Mouse (Mus musculus) splenic B cell, adult 2 months (primary cell): ENCODE measurements around the gene Pml.
"Not testable (repeated sequence)": the region's sequence is repeated elsewhere in the genome, so short reads cannot be mapped to it uniquely, and the experiment has no call there.

Experiments used
- DNase-seq: peaks from one replicate; pipeline ENCODE4 v3.0.0-alpha.2; 2011; ENCODE audit warnings: low read depth, low spot score
- H3K27me3 ChIP-seq: 2 replicates; pipeline ENCODE4 v1.6.1; 2012; ENCODE audit warnings: mild to moderate bottlenecking, low read length, moderate library complexity, mixed read lengths; ENCODE audit not compliant: control insufficient read depth, poor library complexity, insufficient read depth, severe bottlenecking
- H3K36me3 ChIP-seq: 2 replicates; pipeline ENCODE4 v1.6.1; 2012; ENCODE audit warnings: mild to moderate bottlenecking, low read length, moderate library complexity, mixed read lengths; ENCODE audit not compliant: control insufficient read depth, poor library complexity, insufficient read depth, severe bottlenecking

The Pml gene

DNA sequence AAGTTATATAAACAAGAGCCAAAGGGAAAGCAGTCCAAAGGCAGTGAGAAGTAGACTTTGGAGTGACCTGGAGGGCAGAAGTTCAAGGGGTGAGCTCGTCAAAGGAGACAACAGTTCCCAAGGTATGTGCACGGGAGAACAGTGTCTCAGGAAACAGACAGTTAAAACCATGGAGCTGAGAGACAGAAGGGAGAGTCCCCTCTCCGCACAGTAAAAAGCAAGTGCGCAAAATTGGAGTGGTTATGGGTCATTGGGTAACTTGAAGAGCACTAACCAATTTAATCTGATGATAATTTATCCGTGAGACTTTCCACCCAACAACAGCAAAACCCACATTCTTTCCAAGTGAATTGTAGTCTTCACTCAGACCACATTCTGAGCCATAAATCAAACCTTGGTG, 26.8 kb upstream of the Pml start:
- H3K27me3 ChIP-seq = no peaks in the 10 kb centered on the region
- no peak for DNase-seq
- no peaks in the 10 kb centered on the region for H3K36me3 ChIP-seq

DNA sequence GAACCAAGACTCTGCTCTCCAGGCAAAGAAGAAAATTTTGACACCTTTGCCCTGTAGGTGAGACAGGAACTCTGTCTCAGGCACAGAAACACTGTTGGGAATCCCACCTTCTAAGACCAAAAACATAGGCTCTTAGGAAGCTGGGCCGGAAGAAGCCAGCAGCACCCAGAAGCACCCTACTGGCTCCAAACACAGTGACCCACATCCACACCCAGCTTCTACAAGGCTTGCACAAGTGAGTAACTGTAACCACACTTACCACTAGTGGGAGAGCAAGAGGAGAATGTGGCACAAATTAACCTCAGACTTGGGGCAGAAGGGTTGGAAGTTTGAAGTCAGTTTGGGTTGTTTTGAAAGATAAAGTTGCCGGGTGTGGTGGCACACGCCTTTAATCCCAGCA, 26.2 kb upstream of the Pml start:
- H3K36me3 ChIP-seq = no peaks in the 10 kb centered on the region
- DNase-seq = peak; percentile 66

DNA sequence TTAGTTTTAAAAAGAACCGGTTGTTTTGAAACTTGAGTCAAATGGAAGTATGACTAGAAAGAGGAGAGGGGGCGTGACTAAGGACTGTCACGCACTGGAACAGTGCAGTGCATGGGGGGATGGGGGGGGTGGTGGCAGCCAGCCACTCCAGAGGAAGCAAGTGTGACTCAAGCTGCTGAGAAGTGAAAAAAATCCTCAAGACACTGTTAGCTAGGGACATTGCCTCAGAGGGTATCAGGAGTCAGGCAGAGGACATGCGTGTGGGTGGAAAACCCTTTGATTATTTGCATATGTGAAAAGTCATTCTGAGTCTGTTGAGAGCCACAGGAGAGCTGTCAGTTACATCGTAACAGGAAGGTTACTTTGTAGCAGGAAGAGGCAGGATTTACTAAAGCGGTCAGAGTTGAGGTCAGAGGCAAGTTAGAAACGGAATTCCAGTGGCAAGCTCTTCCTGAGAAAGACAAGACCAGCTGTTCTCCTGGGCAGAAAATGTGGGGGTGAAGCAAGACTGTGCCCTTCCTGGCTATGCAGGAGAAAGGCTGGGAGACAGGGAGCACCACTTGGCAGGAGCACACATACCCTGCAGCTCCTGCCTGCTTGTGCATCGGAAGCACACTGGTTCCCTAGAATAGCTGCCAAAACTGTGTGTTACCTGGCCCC, 25.7 kb upstream of the Pml start:
- H3K27me3 ChIP-seq = no peaks in the 10 kb centered on the region
- DNase-seq = peak; percentile 92

More for the DNA sequence above, 26.2 kb upstream of the Pml start:
- no peaks in the 10 kb centered on the region for H3K27me3 ChIP-seq

DNA sequence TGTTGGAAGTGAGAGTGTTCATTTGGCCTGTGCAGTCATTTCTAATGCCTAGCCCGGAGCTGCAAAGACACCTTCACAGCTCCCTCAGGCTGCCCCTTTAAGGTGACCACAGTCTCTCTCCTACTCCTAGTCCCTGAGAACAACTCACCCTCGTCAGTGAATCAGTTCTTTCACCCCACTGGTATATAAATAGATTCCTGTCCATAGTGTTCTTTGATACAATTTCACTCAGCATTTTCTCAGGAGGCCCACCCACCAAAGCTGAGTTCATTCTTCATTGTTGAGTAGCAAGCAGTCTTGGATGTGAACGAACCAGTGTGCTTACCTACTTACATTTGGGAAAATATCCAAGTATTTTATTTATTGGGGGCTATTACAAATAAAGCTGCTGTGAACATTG, 25.0 kb upstream of the Pml start:
- DNase-seq = no peak
- Histone ChIP-seq H3K36me3 (no peaks in the 10 kb centered on the region), H3K27me3 (no peaks in the 10 kb centered on the region)

More for the DNA sequence above, 25.7 kb upstream of the Pml start:
- H3K36me3 ChIP-seq = no peaks in the 10 kb centered on the region

DNA sequence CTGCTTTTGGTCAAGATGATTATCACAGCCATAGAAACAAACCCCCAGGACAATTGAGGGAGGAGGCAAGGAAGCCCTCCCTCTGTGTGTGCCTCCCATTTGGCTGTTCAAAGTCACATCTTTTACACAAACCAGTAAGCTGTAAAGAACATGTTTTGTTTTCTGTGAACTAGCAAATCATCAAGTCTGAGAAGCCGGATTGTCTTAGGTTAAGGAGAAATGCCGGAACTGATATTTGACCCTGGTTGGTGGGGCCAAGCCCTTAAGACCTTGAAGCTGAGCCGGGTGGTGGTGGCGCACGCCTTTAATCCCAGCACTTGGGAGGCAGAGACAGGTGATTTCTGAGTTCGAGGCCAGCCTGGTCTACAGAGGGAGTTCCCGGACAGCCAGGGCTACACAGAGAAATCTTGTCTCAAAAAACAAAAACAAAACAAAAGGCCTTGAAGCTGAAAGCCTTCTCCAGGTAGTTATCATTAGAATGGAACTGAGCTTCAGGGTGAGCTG, 24.6 kb upstream of the Pml start:
- no peaks in the 10 kb centered on the region for H3K36me3 ChIP-seq
- H3K27me3 ChIP-seq = no peaks in the 10 kb centered on the region
- no peak for DNase-seq

DNA sequence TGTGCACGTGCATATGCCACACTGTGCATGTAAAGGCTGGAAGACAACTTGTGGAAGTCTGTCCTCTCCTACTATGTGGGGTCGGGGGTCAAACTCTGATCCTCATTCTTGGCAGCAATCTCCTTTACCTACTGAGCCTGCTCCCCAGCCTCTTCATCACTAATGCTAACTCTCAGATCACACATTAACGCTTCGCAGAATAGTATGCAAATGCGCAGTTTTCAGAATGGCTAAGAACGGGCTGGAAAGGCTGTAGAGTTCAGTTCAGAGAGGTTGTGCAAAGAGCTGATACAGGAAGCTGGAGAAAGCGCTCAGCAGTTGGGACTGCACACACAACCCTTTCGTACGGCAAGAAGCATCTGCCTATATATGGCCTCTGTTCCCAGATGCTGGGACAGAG, 23.3 kb upstream of the Pml start:
- Histone ChIP-seq H3K36me3 (no peaks in the 10 kb centered on the region), H3K27me3 (no peaks in the 10 kb centered on the region)
- peak; percentile 79 for DNase-seq

DNA sequence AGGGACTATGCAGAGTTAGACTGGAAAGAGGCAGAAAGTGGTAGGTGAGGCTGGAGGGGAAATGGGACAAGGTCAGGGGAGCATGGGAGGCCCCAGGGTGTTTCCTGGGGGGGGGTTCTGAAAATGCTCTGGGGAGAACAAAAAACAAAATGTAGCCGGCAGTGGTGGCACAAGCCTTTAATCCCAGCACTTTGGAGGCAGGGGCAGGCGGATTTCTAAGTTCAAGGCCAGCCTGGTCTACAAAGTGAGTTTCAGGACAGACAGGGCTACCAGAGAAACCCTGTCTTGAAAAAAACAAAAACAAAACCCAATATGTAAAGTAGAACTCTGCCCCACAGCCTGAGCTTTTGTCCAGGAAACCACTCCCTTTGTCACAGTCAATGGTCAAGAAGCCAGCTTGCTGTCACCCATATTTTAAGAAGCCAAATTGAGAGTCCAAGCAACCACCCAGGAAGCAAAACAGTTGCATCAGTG, 22.5 kb upstream of the Pml start:
- H3K27me3 ChIP-seq = no peaks in the 10 kb centered on the region
- H3K36me3 ChIP-seq = no peaks in the 10 kb centered on the region
- DNase-seq = peak; percentile 87

DNA sequence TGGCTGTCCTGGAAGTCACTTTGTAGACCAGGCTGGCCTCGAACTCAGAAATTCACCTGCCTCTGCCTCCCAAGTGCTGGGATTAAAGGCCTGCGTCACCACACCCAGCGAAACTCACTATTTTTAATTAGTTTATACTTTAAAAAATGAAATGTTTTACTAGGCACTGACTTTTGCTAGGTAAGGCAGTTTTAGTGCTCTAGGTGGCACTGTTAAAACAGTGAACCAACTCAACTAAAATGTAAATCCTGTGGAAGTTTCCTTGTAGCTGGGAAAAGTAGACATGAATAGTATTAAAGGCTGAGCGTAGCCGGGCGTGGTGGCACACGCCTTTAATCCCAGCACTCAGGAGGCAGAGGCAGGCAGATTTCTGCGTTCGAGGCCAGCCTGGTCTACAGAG, 22.0 kb upstream of the Pml start:
- H3K27me3 ChIP-seq, H3K36me3 ChIP-seq: not testable (repeated sequence)
- peak; percentile 63 for DNase-seq

DNA sequence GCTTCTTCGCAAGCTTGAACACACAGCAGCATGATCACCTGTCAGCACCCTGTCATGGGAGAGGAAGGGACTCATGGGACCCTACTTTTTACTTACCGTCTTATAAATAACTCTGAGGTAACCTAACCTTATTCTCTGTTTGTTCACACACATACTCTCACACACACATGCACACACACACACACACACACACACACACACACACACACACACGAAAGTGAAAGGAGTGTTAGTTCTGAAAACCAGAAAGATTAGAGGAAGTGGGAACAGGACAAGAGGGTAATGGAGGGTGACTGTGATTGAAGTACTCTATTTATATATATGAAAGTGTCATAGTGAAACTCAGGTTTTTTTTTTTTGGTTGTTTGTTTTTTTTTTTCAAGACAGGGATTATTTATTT, 21.5 kb upstream of the Pml start:
- no peaks in the 10 kb centered on the region for H3K36me3 ChIP-seq
- H3K27me3 ChIP-seq = no peaks in the 10 kb centered on the region
- peak; percentile 93 for DNase-seq

DNA sequence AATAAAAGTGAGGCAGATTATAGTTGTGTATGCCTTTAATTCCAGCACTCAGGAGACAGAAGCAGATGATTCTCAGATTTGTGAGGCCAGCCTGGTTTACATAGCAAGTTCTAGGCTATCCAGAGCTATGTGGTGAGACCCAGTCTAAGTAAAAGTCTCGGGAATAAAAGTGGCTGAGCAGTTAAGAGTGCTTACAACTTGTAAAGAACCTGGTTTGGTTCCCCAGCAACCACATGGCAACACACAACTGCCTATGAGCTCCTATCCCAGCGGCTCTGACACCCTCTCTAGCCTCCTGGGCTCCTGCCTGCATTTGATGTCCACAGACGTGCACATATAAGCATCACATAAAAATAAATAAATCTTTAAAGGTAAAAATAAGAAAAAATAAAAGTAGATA, 20.5 kb upstream of the Pml start:
- Histone ChIP-seq H3K36me3 (no peaks in the 10 kb centered on the region), H3K27me3 (no peaks in the 10 kb centered on the region)
- DNase-seq = peak; percentile 46

DNA sequence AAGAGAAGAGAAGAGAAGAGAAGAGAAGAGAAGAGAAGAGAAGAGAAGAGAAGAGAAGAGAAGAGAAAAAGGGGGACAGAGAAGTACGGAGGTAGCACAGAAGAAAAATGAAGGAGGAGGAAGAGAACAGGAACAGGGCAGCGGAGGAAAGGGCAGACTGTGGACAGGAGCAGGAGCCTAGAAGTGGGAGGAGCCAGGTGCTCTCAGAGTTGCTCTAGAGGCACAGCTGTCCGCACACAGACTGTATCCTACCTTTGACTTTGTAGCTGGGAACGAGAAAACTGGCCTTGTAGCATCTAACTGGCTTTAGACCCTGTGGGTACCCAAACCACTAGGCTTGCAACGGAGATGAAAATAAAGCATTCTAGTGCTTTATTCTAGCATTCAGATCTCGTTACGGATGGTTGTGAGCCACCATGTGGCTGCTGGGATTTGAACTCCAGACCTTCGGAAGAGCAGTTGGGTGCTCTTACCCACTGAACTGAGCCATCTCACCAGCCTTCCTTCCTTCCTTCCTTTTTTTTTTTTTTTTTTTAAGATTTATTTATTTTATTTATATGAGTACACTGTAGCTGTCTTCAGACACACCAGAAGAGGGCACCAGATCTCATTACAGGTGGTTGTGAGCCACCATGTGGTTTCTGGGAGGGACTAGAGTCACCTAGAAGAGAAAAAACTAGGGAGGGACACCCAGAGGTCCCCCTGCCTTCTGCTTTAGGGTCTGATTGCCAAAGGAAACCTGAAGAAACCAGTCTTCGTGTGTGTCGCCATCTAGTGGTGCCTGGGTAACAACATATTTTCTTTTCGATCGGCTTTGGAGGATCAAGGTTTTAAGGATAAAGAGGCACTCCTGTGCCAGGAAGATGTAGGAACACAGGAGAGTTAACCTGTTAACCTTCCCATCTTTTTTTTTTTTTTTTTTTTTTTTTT, 19.1 kb upstream of the Pml start:
- H3K27me3 ChIP-seq = no peaks in the 10 kb centered on the region
- H3K36me3 ChIP-seq = no peaks in the 10 kb centered on the region
- DNase-seq = peak; percentile 93

DNA sequence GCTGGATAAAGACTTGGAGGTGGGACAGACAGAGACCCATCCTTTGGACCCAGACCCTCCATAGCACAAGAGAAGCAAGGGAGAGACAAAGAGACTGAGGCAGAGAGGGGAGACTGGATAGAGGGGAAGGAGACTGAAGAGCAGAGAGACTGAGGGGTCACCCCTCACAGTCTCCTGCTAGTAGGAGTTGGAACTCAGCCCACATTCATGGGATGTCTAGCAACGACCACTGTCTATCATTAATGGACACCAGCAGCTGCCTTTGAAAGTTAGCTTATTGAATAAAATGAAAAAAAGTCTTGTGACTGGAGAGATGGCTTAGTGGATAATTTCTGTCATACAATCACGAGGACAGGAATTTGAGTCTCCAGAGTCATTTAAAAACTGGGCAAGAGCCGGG, 17.5 kb upstream of the Pml start:
- DNase-seq = no peak
- H3K27me3 ChIP-seq = no peaks in the 10 kb centered on the region
- H3K36me3 ChIP-seq = no peaks in the 10 kb centered on the region

DNA sequence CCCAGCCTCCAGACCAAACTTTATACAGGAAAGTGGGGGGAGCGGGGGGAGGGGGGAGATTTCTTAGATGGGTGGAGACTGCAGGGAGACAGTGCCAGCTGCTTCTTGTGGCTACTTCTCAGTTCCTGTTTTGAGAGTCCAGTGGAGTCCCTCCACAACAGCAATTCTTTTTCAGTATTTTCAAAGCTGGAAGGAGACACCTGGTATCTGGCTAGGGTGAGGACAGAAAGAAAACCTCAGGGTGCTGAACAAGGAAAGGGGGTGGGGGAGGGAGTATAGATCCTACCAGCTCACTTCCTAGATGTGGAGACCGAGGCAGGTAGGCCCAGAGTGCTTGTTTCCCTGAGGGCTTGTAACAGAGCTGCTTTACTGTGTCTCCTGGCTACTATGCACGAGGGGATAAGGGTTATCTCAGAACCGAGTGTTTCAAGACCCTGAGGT, 17.0 kb upstream of the Pml start:
- no peaks in the 10 kb centered on the region for H3K36me3 ChIP-seq
- DNase-seq = peak; percentile 79
- H3K27me3 ChIP-seq = no peaks in the 10 kb centered on the region

DNA sequence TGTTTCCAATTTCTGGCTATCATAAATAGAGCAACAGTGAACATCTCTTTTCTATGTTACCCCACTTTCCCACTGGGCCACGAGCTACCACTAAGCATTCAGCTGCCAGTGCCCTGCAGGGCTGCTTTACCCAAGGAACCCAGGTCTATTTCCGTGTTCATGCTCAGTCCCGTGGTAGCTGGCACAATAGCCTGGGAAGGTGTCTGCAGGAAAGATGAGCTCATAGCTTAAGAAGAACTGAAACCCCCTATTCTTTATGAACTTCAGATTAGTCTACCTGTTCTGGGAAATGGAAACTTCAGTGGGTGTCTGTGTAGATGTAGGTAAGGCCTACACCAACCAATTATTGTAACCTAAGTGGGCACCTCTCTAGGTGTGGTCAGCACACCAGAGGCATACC, 15.8 kb upstream of the Pml start:
- Histone ChIP-seq H3K36me3 (no peaks in the 10 kb centered on the region), H3K27me3 (no peaks in the 10 kb centered on the region)
- DNase-seq = peak; percentile 72

DNA sequence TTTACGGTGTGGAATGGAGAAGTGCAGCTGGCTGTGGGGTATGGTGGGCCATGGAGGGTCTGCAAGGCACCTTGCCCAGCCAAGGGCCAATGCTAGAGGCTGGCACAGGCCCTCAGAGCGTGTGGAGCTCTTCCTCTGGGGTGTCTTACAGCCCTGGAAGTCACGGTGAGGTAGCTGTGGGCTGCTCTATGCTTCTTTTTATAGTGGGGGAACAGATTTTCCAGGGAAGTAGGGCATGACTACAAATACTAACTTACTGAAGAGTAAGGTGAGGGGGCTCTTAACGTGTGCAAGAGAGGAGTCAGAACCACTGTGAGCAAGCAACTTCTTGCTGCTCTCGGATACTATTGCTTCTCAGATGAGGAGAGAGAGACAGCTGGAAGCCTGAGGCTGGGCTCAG, 12.9 kb upstream of the Pml start:
- DNase-seq = no peak
- Histone ChIP-seq H3K27me3 (no peaks in the 10 kb centered on the region), H3K36me3 (no peaks in the 10 kb centered on the region; the same call in none of the 2 replicates)
